Mouse (Mus musculus): Measurements from ENCODE around the gene Itpkb.

GRCm38 (mm10) chr1:180402481-180403081, 72.3 kb downstream of the Itpkb start:
- TF ChIP-seq CTCF (IDR thresholded peaks at IDR 0.05; ENCODE audit: low read depth) (no peak), EP300 (IDR thresholded peaks at IDR 0.05; ENCODE audit: low read depth) (no peak)
